Mouse (Mus musculus): ENCODE data around the gene Ltb4r1.

DNA sequence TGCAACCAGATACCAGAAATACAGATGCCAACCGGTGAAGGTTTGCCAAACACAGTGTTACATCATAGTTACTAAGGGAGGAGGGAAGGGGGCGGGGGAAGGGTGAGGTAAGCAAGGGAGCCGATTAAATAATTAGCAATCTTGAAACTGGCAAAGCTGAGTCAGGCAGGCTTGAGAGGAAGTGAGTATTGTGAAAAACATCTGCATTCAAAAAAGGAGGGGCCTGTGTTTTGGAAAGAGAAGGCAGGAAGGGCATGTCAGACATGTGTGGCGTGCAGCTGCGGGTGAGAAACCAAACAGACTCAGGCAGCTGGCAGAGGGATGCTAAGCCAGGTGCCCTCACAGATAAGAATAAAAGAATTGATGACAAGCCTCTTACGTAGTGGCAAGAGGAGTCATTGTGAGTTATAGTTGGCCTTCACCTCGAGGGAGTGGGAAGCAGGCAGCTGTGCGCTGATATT lies 41.3 kb upstream of the Ltb4r1 start:
- TF ChIP-seq POLR2A (IDR thresholded peaks at IDR 0.05; ENCODE audit: low read depth, low read length) (no peak), CTCF (conservative IDR thresholded peaks at IDR 0.05; ENCODE audit: insufficient read depth, insufficient read length, low read depth, low read length) (no peak)
